Mouse (Mus musculus) midbrain, embryonic 11.5 days (tissue): Measurements from ENCODE around the gene Itprid2. TPM values are rescaled to one million over a fixed set of nuclear protein-coding genes. Genes with fewer than 3 reads are reported as not detected.

Experiments used
- ATAC-seq: fragments of 200-750 bp; cut with Nextera tagmentation; 2 replicates; pipeline ENCODE4 v1.8.0; 2017; ENCODE audit warnings: moderate TSS enrichment, moderate library complexity; ENCODE audit not compliant: low FRiP score
- DNase-seq: peaks from one replicate; pipeline ENCODE4 v3.0.0; 2015; ENCODE audit warnings: low spot score; ENCODE audit errors: missing footprints
- H3K27ac ChIP-seq: fragments of 300-500 bp; sonication (generic); 2 replicates; pipeline ENCODE4 v1.5.1; 2014; ENCODE audit warnings: low read depth, low read length
- H3K27me3 ChIP-seq: fragments of 300-500 bp; sonication (generic); 2 replicates; pipeline ENCODE4 v1.6.1; 2014; ENCODE audit warnings: mild to moderate bottlenecking, low read length, moderate library complexity, mixed read lengths; ENCODE audit not compliant: control insufficient read depth, insufficient read depth
- H3K36me3 ChIP-seq: fragments of 300-500 bp; sonication (generic); 2 replicates; pipeline ENCODE4 v1.6.1; 2014; ENCODE audit warnings: mild to moderate bottlenecking, low read length, moderate library complexity, mixed read lengths; ENCODE audit not compliant: control insufficient read depth, insufficient read depth
- H3K4me1 ChIP-seq: fragments of 300-500 bp; sonication (generic); 2 replicates; pipeline ENCODE4 v1.6.1; 2014; ENCODE audit warnings: low read length; ENCODE audit not compliant: control insufficient read depth, insufficient read depth
- H3K4me2 ChIP-seq: fragments of 300-500 bp; sonication (generic); 2 replicates; pipeline ENCODE4 v1.6.1; 2014; ENCODE audit warnings: mild to moderate bottlenecking, moderate library complexity
- H3K4me3 ChIP-seq: fragments of 300-500 bp; sonication (generic); 2 replicates; pipeline ENCODE4 v1.5.1; 2014; ENCODE audit warnings: low read depth, low read length
- H3K9ac ChIP-seq: fragments of 300-500 bp; sonication (generic); 2 replicates; pipeline ENCODE4 v1.6.1; 2014; ENCODE audit warnings: low read length
- H3K9me3 ChIP-seq: fragments of 300-500 bp; sonication (generic); 2 replicates; pipeline ENCODE4 v1.6.1; 2016; ENCODE audit warnings: low read length; ENCODE audit not compliant: control insufficient read depth
- WGBS: fragments of 180-500 bp; shearing (Covaris S2); extraction: QIAGEN DNeasy Blood & Tissue Kit; methylation state at CpG from one replicate; pipeline ENCODE4 v1.1.7; 2014; 5-methylcytosine and 5-hydroxymethylcytosine counted together
- polyA plus RNA-seq: library from polyadenylated mRNA; unstranded; fragments of >200 nt; fragmentation: Nextera tagmentation; extraction: Ambion mirVana; gene quantifications from 2 replicates; pipeline ENCODE4 v1.2.1, GENCODE M21; 2014

Gene Itprid2
- polyA plus RNA-seq, 1 experiment from 2014 or later = 6.1 TPM

DNA sequence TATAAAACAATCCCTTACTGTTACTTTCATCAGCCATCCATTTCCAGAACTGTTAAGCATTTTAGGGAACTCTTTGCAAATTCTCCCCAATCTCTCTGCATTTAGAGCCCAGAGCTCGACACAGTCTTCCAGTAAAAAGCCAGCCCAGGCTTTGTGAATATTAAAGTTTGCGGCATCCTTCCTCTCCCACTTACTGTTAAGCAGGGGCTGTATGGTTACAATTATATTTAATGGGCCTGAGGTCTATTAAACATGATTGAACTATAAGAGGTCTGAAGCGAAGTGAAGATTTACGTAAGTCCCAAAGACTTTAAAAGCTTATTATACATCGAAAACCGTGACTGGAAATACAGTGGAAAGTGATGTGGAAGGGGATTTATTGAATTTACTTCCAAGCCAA lies 79.6 kb downstream of the Itprid2 start:
- H3K4me3 ChIP-seq = no peak overlapping the region
- H3K27me3 ChIP-seq = no peaks in the 10 kb centered on the region
- DNase-seq = no peak
- no peak overlapping the region for H3K27ac ChIP-seq
- no peaks in the 10 kb centered on the region for H3K4me1 ChIP-seq
- ATAC-seq = no peak
- no peak overlapping the region for H3K9ac ChIP-seq
- 89% methylated on average over 6 of the region's 6 CpGs for WGBS
- no peaks in the 10 kb centered on the region for H3K36me3 ChIP-seq
- H3K4me2 ChIP-seq = no peak overlapping the region
- no peaks in the 10 kb centered on the region for H3K9me3 ChIP-seq

DNA sequence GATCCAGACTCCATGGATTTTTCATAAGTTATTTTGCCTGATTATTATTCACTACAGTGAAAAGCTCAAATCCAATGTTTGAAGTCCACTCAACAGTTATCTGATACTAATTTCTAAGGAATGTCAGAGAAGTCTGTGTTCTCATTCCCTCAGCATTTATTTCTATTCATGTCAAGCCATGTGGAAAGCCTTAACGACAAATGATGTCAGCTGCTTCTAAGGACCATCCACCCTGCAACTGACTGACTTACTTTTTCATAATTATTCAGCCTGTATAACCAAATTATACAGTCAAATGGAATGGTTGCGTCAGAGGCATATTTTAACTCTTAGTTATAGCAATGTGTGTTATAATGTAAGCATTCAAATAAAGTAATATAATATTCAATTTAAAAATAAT lies 80.8 kb downstream of the Itprid2 start:
- Histone ChIP-seq H3K9ac (no peak overlapping the region), H3K4me2 (no peak overlapping the region), H3K4me3 (no peak overlapping the region), H3K36me3 (no peaks in the 10 kb centered on the region), H3K9me3 (no peaks in the 10 kb centered on the region), H3K4me1 (no peaks in the 10 kb centered on the region), H3K27me3 (no peaks in the 10 kb centered on the region), H3K27ac (no peak overlapping the region)
- DNase-seq = no peak
- 75% methylated on average over 2 of the region's 2 CpGs for WGBS
- no peak for ATAC-seq

DNA sequence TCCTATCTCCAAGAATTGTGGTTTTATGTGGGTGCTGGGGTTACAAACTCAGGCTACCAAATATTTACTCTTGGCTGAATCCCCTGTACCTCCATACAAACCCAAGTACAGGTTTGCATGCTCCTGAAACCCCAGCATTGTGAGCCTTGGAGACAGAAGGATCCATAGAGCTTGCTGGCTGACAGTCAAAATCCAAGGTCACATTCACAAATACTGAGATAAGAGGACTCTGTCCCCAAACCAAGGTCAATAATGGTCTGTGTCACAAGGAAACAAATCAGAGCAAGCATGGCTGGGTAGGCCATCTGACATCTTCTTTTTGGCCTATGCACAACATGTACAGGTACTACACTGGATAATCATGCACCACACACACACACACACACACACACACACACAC lies 82.7 kb downstream of the Itprid2 start:
- no peak overlapping the region for H3K27ac ChIP-seq
- no peak overlapping the region for H3K4me2 ChIP-seq
- H3K9me3 ChIP-seq = no peaks in the 10 kb centered on the region
- DNase-seq (peak; percentile 75), ATAC-seq (no peak)
- H3K27me3 ChIP-seq = no peaks in the 10 kb centered on the region
- no peak overlapping the region for H3K9ac ChIP-seq
- H3K36me3 ChIP-seq = no peaks in the 10 kb centered on the region
- no peaks in the 10 kb centered on the region for H3K4me1 ChIP-seq
- H3K4me3 ChIP-seq = no peak overlapping the region

DNA sequence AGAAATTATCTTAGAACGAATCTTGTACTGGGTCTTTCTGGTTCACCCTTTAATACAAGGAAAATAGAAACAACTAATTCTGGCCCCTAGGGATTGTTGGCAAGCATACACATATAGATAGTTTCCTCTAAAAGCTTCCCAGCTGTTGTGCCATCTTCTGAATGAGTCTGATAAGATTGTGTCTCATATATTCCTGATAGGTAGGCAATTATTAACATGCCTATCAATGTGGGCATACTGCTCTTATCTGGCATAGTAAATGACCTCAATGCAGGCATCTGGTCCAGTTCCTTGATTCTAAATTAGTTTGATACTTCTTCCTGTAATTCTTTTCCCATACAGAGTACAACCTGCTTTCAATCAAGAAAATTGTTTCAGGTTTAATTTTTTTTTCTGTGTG lies 87.3 kb downstream of the Itprid2 start:
- ATAC-seq (no peak), DNase-seq (no peak)
- no peaks in the 10 kb centered on the region for H3K27me3 ChIP-seq
- no peak overlapping the region for H3K27ac ChIP-seq
- WGBS = 79% methylated on average over 1 of the region's 1 CpGs
- H3K4me2 ChIP-seq = no peak overlapping the region
- H3K36me3 ChIP-seq = no peaks in the 10 kb centered on the region
- no peak overlapping the region for H3K9ac ChIP-seq
- no peaks in the 10 kb centered on the region for H3K9me3 ChIP-seq
- H3K4me3 ChIP-seq = no peak overlapping the region
- no peaks in the 10 kb centered on the region for H3K4me1 ChIP-seq

Other genes starting within 250 kb of the Itprid2 start
- gene Neurod1, start 178.6 kb upstream of the Itprid2 start, polyA plus RNA-seq = 43.4 TPM in 2 replicates
- 2.4 and 2.5 TPM in 2 replicates for gene Cerkl, start 178.6 kb upstream of the Itprid2 start, polyA plus RNA-seq
- gene Ppp1r1c, start 72.4 kb downstream of the Itprid2 start, polyA plus RNA-seq = 1.4 and 2.1 TPM in 2 replicates